Mouse (Mus musculus) adrenal gland, postnatal 14 days (tissue): ENCODE measurements around the gene Eipr1. TPM values are rescaled to one million over a fixed set of nuclear protein-coding genes. Genes with fewer than 3 reads are reported as not detected.
A peak's percentile ranks its signal among the peaks of the same experiment; 100 is the strongest.
"Not testable (repeated sequence)": the region's sequence is repeated elsewhere in the genome, so short reads cannot be mapped to it uniquely, and the experiment has no call there.

ENCODE experiments used
- DNase-seq: peaks from one replicate; pipeline ENCODE4 v3.0.0; 2021; ENCODE audit warnings: mixed read lengths
- total RNA-seq: library from RNA; stranded (reverse); gene quantifications from 2 replicates; pipeline ENCODE4 v1.2.3, GENCODE M21; 2021

Eipr1 gene
- total RNA-seq, 1 experiment from 2014 or later, result 18.5 TPM

- DNase-seq, result no peak
Observed at GRCm38 (mm10) chr12:28889068-28889674, 137.6 kb downstream of the Eipr1 start.

- DNase-seq, result no peak
Observed at GRCm38 (mm10) chr12:28891523-28891922, 139.9 kb downstream of the Eipr1 start.

- no peak for DNase-seq
Observed at GRCm38 (mm10) chr12:28896577-28896976, 145.0 kb downstream of the Eipr1 start.

GRCm38 (mm10) chr12:28898307-28898706 lies 146.7 kb downstream of the Eipr1 start:
- no peak for DNase-seq

GRCm38 (mm10) chr12:28899696-28900095 lies 148.1 kb downstream of the Eipr1 start:
- no peak for DNase-seq

DNA sequence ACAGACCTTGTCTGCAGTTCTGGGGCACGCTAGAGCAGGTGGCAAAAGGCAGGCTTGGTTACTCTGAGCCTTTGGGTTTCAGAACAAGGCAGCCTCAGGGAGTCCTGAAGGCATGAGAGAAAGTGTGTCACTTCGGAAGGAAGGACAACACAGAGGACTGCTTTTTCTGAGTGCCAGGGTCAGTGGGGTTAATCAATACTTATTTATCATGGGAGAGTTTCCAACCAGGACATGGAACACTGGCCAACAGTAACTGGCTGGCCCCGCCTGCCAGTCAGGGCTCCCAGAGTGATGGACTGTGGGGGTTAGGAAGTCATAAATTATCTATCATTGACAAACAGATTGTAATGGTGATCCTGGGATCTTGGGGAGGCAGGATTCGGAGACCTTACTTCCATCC lies 148.7 kb downstream of the Eipr1 start:
- DNase-seq, result no peak

DNA sequence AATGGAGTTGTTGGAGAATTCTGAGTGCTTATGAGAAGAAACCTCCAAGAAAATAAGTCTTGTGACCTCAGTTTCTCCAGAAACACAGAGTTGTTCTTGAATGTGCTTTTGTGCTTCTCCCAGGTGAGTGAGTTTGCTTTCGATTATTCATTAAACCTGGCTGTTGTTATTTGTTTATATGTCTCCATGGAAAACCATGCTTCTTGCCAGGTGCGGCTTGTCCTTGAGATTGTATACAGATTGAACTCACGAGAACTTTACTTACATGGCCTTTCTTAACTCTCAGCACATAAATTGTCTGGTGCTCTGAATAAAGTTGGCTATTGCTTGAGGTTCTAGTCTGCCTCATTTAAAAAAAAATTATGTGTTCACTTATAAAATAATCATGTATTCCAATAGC lies 150.5 kb downstream of the Eipr1 start:
- DNase-seq, result no peak

DNA sequence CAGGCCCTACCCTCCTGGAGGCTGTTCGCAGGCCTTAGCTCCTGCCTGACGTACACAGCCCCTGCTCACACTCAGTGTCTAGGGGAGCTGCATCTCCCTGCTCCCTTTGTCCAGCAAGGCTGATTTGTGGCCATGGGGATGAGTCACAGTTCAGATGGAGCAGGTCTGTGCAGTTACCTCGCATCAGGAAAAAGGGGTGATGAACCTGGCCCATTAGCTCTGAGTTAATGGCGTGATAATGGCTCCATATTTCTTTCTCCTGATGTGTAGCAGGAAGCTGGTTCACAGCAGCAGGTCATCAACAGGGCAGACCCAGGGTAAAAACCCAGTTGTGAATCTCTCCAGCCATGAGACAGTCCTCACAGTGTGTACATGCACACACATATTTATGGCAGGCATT lies 151.5 kb downstream of the Eipr1 start:
- DNase-seq, result peak; percentile 15

GRCm38 (mm10) chr12:28905486-28905885 lies 153.9 kb downstream of the Eipr1 start:
- DNase-seq, result no peak

GRCm38 (mm10) chr12:28906016-28906415 lies 154.4 kb downstream of the Eipr1 start:
- DNase-seq, result no peak

GRCm38 (mm10) chr12:28906809-28907297 lies 155.2 kb downstream of the Eipr1 start:
- DNase-seq, result no peak

GRCm38 (mm10) chr12:28907814-28908213 lies 156.2 kb downstream of the Eipr1 start:
- DNase-seq, result no peak

- no peak for DNase-seq
Observed at GRCm38 (mm10) chr12:28909851-28910250, 158.2 kb downstream of the Eipr1 start.

GRCm38 (mm10) chr12:28910568-28910967 lies 159.0 kb downstream of the Eipr1 start:
- DNase-seq, result peak; percentile 14

- DNase-seq, result peak; percentile 16
Observed at GRCm38 (mm10) chr12:28912351-28912936, 160.8 kb downstream of the Eipr1 start.

GRCm38 (mm10) chr12:28913099-28913498 lies 161.5 kb downstream of the Eipr1 start:
- DNase-seq, result no peak

GRCm38 (mm10) chr12:28914056-28914455 lies 162.5 kb downstream of the Eipr1 start:
- not testable (repeated sequence) for DNase-seq

Other genes with a start within 250 kb of the Eipr1 start
- gene Dcdc2c, start 199.4 kb upstream of the Eipr1 start, total RNA-seq, result 0.22 and 0.26 TPM in 2 replicates
- gene Allc, start 169.3 kb upstream of the Eipr1 start, total RNA-seq, result not detected in 2 replicates
- 2.3 and 7.7 TPM in 2 replicates for gene Colec11, start 128.4 kb upstream of the Eipr1 start, total RNA-seq
- 309 and 416 TPM in 2 replicates for gene Rps7, start 115.8 kb upstream of the Eipr1 start, total RNA-seq
- 11.8 and 16.9 TPM in 2 replicates for gene Rnaseh1, start 102.2 kb upstream of the Eipr1 start, total RNA-seq
- 50.8 and 60.3 TPM in 2 replicates for gene Adi1, start 76.6 kb upstream of the Eipr1 start, total RNA-seq
- gene Trappc12, start 1.3 kb upstream of the Eipr1 start, total RNA-seq, result 34.4 and 34.5 TPM in 2 replicates